Mouse (Mus musculus): Measurements from ENCODE around the gene Dbh. TPM values are rescaled to one million over a fixed set of nuclear protein-coding genes. Genes with fewer than 3 reads are reported as not detected.
A peak's percentile ranks its signal among the peaks of the same experiment; 100 is the strongest.

Dbh gene
- polyA plus RNA-seq, 1 experiment from 2014 or later = 0.75 TPM

DNA sequence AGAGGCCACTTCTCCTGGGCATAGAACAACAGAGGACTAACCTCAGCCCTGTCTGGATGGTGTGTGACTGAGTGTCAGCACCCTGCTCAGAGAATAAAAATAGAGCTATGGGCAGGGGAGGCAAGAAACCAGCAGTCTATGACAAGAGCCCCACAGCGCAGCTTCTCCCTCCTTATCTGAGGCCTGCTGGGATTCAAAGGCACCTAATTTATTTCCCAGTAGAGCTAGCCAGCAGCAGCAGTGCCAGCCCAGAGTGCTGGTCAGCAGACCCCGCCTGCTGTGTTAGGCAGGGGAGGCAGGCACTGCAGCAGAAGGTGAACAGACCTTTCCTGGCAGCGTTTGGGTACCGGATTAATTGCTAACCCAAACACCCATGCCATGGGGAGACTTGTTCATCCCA is 16.9 kb downstream of the Dbh start:
- no peaks in the 10 kb centered on the region for H3K27me3 ChIP-seq (ENCODE audit: insufficient read depth, low read length)
- peak overlapping the region; percentile 59; the same call in 1 of the 2 replicates for H3K27ac ChIP-seq (ENCODE audit: low read depth)
- no peaks in the 10 kb centered on the region for H3K36me3 ChIP-seq (ENCODE audit: insufficient read depth)
- DNase-seq (peak; percentile 65), ATAC-seq (ENCODE audit: insufficient read depth) (no peak)
- WGBS = 30% methylated on average over 4 of the region's 4 CpGs
- TF ChIP-seq CTCF (IDR thresholded peaks at IDR 0.05; ENCODE audit: low read depth) = no peak
- peaks cover 25% of the 10 kb centered on the region for H3K4me1 ChIP-seq (ENCODE audit: insufficient read depth)
- no peak overlapping the region for H3K9ac ChIP-seq
- H3K4me3 ChIP-seq (ENCODE audit: low read depth, low read length) = no peak overlapping the region
- H3K4me2 ChIP-seq = no peak overlapping the region
- no peaks in the 10 kb centered on the region for H3K9me3 ChIP-seq (ENCODE audit: low read depth, low read length)

DNA sequence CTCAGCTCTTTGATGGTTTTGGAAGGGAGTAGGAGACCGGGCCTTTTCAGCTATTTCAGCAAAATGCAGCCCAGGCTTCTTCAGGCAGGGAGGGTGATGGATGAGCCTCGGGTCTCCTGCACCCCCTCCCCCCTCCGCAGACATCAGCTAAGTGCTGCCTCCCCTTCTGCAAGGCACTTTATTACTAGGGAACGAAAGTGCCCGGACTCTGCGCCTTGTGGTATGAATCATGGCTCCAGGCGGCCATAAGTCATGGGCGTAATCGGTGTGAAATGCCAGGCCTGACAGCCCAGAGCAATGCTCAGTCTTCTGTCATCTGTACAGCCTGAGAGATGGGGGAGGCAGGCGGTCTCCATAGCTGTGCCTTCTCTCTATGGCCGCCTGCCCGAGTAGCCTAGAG is 18.7 kb downstream of the Dbh start:
- WGBS = 30% methylated on average over 12 of the region's 12 CpGs
- peak; percentile 75 for ATAC-seq (ENCODE audit: insufficient read depth)
- H3K27ac ChIP-seq (ENCODE audit: low read depth) = peak overlapping the region; percentile 27; the same call in 1 of the 2 replicates

DNA sequence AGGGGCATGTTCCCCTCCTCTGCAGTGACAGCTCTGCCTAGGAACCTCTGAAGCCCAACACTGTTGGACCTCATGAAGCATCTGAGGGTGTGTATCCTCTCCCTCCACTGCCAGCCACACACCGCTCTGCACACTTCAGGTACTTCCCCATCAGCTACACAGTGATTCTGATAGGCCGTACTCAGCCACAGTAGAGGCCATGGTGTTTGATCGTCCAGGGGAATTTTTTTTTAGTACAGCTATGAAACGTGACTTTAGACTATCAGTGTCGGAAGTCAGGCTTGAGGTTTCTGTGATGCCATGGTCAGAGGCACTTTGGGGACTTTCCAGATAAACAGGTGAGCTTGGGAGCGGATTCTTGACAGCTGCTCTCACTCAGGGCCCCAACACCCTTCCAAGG is 22.5 kb downstream of the Dbh start:
- 55% methylated on average over 6 of the region's 6 CpGs for WGBS
- DNase-seq (no peak), ATAC-seq (ENCODE audit: insufficient read depth) (no peak)
- peaks cover 15% of the 10 kb centered on the region for H3K4me1 ChIP-seq (ENCODE audit: insufficient read depth)
- H3K9ac ChIP-seq = no peak overlapping the region
- 0 out of 2 replicates have a peak, but pooled peaks cover 3% of the 10 kb centered on the region for H3K36me3 ChIP-seq (ENCODE audit: insufficient read depth)
- TF ChIP-seq CTCF (IDR thresholded peaks at IDR 0.05; ENCODE audit: low read depth) = no peak
- no peaks in the 10 kb centered on the region for H3K27me3 ChIP-seq (ENCODE audit: insufficient read depth, low read length)
- H3K4me3 ChIP-seq (ENCODE audit: low read depth, low read length) = no peak overlapping the region
- H3K9me3 ChIP-seq (ENCODE audit: low read depth, low read length) = no peaks in the 10 kb centered on the region
- H3K4me2 ChIP-seq = no peak overlapping the region
- H3K27ac ChIP-seq (ENCODE audit: low read depth) = no peak overlapping the region

More for the DNA sequence above, 18.7 kb downstream of the Dbh start:
- Histone ChIP-seq H3K36me3 (ENCODE audit: insufficient read depth) (no peaks in the 10 kb centered on the region), H3K9me3 (ENCODE audit: low read depth, low read length) (no peaks in the 10 kb centered on the region), H3K27me3 (ENCODE audit: insufficient read depth, low read length) (no peaks in the 10 kb centered on the region), H3K4me2 (no peak overlapping the region), H3K4me1 (ENCODE audit: insufficient read depth) (peaks cover 25% of the 10 kb centered on the region), H3K4me3 (ENCODE audit: low read depth, low read length) (no peak overlapping the region), H3K9ac (no peak overlapping the region)
- TF ChIP-seq CTCF (IDR thresholded peaks at IDR 0.05; ENCODE audit: low read depth) = no peak
- DNase-seq = peak; percentile 70

DNA sequence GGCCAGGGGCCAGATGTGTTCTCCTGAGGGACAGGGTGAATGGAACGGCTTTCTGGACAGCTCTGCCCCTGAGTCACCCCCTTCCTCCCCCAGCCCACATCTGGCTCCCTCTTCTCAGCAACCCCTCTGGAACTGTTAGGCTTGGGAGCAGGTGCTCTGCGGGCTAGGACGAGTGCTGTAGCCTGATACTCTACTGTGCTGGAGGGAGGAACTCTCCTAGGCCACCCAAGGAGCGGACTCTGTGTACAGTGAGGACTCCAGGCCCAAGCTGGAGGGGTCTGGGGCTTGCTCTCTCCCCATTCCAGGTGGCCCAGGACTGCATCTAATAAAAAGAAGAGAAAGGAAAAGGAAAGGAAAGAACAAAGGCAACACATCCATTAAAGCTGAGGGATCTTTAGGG is 25.0 kb downstream of the Dbh start:
- DNase-seq (no peak), ATAC-seq (ENCODE audit: insufficient read depth) (no peak)
- 46% methylated on average over 4 of the region's 4 CpGs for WGBS

DNA sequence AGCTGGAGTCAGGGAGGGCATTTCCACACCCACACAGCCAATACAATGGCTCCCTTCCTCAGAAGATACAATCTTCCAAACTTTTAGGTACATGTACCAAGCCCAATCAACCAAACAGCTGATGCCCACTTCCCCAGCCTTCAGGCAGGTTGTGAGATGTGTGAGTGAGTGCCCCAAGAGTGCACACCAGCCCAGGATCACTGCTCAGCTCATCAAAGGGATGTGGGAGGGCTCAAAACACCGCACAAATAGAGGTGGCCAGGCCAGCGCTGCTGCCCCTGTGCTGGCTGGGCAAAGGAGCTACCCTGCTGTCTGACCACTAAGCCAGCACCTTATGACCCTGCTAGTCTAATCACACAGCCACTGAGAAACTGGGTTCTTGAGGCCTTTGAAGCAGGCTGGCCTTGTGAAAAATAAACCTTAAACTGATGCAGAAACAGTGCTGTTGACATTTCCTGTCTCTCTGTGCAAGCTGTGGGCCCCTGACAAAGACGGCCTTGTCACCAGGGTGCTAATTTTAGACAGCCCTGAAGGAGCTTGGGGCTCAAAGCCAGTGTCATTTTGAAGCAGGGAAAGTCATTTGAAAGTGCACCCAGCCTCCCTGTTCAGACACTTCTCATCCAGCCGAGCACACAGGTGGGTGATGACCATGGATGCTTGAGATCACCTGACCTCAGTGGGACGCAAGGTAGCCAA is 33.7 kb downstream of the Dbh start:
- Histone ChIP-seq H3K36me3 (ENCODE audit: insufficient read depth) (0 out of 2 replicates have a peak, but pooled peaks cover 3% of the 10 kb centered on the region), H3K27me3 (ENCODE audit: insufficient read depth, low read length) (no peaks in the 10 kb centered on the region), H3K4me1 (ENCODE audit: insufficient read depth) (0 out of 2 replicates have a peak, but pooled peaks cover 7% of the 10 kb centered on the region), H3K9me3 (ENCODE audit: low read depth, low read length) (no peaks in the 10 kb centered on the region), H3K4me3 (ENCODE audit: low read depth, low read length) (no peak overlapping the region), H3K9ac (no peak overlapping the region), H3K4me2 (no peak overlapping the region), H3K27ac (ENCODE audit: low read depth) (peak overlapping the region; percentile 51; the same call in 1 of the 2 replicates)
- DNase-seq (no peak), ATAC-seq (ENCODE audit: insufficient read depth) (no peak)
- no peak for TF ChIP-seq CTCF (IDR thresholded peaks at IDR 0.05; ENCODE audit: low read depth)
- 28% methylated on average over 5 of the region's 5 CpGs for WGBS

More for the DNA sequence above, 25.0 kb downstream of the Dbh start:
- Histone ChIP-seq H3K9me3 (ENCODE audit: low read depth, low read length) (no peaks in the 10 kb centered on the region), H3K36me3 (ENCODE audit: insufficient read depth) (0 out of 2 replicates have a peak, but pooled peaks cover 3% of the 10 kb centered on the region), H3K27ac (ENCODE audit: low read depth) (no peak overlapping the region), H3K4me1 (ENCODE audit: insufficient read depth) (no peaks in the 10 kb centered on the region), H3K4me2 (no peak overlapping the region), H3K4me3 (ENCODE audit: low read depth, low read length) (no peak overlapping the region), H3K27me3 (ENCODE audit: insufficient read depth, low read length) (no peaks in the 10 kb centered on the region), H3K9ac (no peak overlapping the region)
- no peak for TF ChIP-seq CTCF (IDR thresholded peaks at IDR 0.05; ENCODE audit: low read depth)

DNA sequence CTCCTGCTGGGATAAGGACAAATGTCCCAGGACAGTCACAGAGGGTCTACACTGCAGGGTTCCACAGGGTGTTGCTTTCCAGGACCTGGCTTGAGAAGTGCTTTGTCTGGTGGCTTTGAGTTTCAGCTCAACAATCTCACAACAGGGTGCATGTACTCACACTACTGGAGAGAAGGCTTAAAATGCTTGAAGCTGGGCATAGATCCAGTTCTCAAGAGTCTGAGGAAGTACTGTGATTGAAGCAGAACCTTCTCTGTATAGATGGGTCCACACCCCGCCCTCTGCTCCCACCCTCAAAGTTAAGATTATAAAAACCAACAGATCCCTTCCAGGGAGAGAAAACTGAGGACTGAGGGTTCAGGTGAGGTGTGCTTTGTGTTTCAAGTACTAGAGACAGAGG is 35.6 kb downstream of the Dbh start:
- no peak overlapping the region for H3K4me3 ChIP-seq (ENCODE audit: low read depth, low read length)
- 0 out of 2 replicates have a peak, but pooled peaks cover 7% of the 10 kb centered on the region for H3K4me1 ChIP-seq (ENCODE audit: insufficient read depth)

DNA sequence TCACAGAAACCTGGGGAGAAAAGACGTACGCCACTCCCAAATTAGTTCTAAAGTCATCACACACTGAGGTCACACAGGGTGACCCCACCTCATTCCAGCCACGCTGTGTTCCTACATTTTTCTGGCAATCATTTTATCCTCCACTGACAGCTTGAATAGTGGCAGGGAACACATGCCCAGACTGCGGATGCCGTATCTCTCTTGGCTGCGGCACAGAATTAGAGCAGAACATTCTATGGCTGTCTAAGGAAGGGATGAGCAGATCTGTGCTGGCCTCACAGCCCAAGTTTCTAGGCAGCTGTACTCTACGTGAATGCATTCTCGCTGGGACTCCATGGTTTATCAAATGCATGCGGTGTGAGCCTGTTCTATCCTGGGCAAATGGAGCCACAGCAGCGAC is 40.6 kb downstream of the Dbh start:
- no peak for TF ChIP-seq CTCF (IDR thresholded peaks at IDR 0.05; ENCODE audit: low read depth)
- 43% methylated on average over 10 of the region's 10 CpGs for WGBS
- H3K4me1 ChIP-seq (ENCODE audit: insufficient read depth) = peaks cover 15% of the 10 kb centered on the region
- no peak overlapping the region for H3K9ac ChIP-seq
- no peaks in the 10 kb centered on the region for H3K36me3 ChIP-seq (ENCODE audit: insufficient read depth)
- H3K27ac ChIP-seq (ENCODE audit: low read depth) = peak overlapping the region; percentile 76
- ATAC-seq (ENCODE audit: insufficient read depth) = peak; percentile 32; the same call in 1 of the 2 replicates
- no peaks in the 10 kb centered on the region for H3K27me3 ChIP-seq (ENCODE audit: insufficient read depth, low read length)
- H3K9me3 ChIP-seq (ENCODE audit: low read depth, low read length) = no peaks in the 10 kb centered on the region
- H3K4me2 ChIP-seq = no peak overlapping the region
- no peak overlapping the region for H3K4me3 ChIP-seq (ENCODE audit: low read depth, low read length)
- DNase-seq = peak; percentile 50

More for the DNA sequence above, 35.6 kb downstream of the Dbh start:
- Histone ChIP-seq H3K4me2 (no peak overlapping the region), H3K27me3 (ENCODE audit: insufficient read depth, low read length) (no peaks in the 10 kb centered on the region), H3K9ac (no peak overlapping the region), H3K36me3 (ENCODE audit: insufficient read depth) (no peaks in the 10 kb centered on the region), H3K27ac (ENCODE audit: low read depth) (peak overlapping the region; percentile 60), H3K9me3 (ENCODE audit: low read depth, low read length) (no peaks in the 10 kb centered on the region)
- DNase-seq (peak; percentile 63), ATAC-seq (ENCODE audit: insufficient read depth) (no peak)
- 70% methylated on average over 1 of the region's 1 CpGs for WGBS
- TF ChIP-seq CTCF (IDR thresholded peaks at IDR 0.05; ENCODE audit: low read depth) = no peak
